Mouse (Mus musculus): ENCODE results near the gene Akap8l. TPM values are rescaled to one million over a fixed set of nuclear protein-coding genes. Genes with fewer than 3 reads are reported as not detected.

The Akap8l gene
- total RNA-seq (2021), result 10 to 100 TPM; 36.7 to 50.5 TPM
- long read RNA-seq, experiment 1, transcript Akap8l-201 (14 exons, 2,102 nt), result major isoform, 27 of 46 reads
- long read RNA-seq, experiment 1, partial matches to known transcripts, result 4 of 46 reads
- long read RNA-seq, experiment 1, other reads (novel, unspliced or antisense), result 10 of 46 reads
- long read RNA-seq, experiment 2, full-length matches to known transcripts, result 42 of 61 reads
- long read RNA-seq, experiment 2, partial matches to known transcripts, result 2 of 61 reads
- long read RNA-seq, experiment 2, other reads (novel, unspliced or antisense), result 17 of 61 reads

GRCm38 (mm10) chr17:32350382-32350983, at the start of gene Akap8l:
TSS of gene Akap8l (minus strand) at chr17:32350607.
- peak; percentile 82 to 94 for DNase-seq (ENCODE audit: low spot score in 2 of 2)

DNA sequence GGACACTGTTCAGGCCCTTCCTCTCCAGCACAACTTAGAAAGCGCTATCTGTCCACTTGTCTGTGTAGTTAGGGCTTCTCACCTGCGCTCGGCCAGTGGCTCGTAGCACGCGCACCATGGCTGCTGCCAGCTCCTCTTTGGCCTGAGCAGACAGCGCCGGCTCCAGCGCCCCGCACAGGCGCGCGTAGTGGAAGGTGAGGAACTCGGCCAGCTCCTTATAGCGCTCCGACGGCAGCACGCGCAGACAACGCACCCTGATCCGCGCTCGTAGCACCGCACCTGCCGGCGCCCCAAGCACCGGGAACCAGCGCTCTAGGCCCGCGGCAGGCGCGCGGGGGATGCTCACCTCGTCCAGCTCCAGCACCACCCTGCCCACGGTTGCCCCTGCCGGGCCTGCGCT, 45.9 kb upstream of the Akap8l start:
- DNase-seq (ENCODE audit: low spot score in 2 of 2), result no peak

DNA sequence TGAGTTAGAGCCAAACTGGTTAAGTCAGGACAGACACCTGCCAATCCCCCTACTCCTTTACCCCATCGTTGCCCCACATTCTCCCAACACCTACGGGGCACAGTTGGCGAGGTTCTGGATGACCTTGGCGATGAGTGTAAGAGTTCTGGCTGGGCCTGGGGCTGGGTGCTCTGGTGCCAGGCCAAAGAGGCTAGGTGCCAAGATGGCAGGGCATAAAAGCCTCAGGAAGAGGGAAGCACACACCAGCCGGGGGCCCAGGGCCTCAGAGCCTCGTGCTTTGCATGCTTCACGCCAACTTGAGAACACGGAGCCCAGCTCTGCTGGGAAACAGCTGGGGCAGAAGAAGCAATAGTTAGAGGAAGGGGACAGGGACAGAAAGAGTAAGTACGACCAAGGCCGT, 43.5 kb upstream of the Akap8l start:
- no peak for DNase-seq (ENCODE audit: low spot score in 2 of 2)

GRCm38 (mm10) chr17:32389101-32389659, 38.8 kb upstream of the Akap8l start, which contains the start of gene Wiz:
TSS of gene Wiz (minus strand) at chr17:32389439.
- DNase-seq (ENCODE audit: low spot score in 2 of 2), result peak; percentile 91 to 92

DNA sequence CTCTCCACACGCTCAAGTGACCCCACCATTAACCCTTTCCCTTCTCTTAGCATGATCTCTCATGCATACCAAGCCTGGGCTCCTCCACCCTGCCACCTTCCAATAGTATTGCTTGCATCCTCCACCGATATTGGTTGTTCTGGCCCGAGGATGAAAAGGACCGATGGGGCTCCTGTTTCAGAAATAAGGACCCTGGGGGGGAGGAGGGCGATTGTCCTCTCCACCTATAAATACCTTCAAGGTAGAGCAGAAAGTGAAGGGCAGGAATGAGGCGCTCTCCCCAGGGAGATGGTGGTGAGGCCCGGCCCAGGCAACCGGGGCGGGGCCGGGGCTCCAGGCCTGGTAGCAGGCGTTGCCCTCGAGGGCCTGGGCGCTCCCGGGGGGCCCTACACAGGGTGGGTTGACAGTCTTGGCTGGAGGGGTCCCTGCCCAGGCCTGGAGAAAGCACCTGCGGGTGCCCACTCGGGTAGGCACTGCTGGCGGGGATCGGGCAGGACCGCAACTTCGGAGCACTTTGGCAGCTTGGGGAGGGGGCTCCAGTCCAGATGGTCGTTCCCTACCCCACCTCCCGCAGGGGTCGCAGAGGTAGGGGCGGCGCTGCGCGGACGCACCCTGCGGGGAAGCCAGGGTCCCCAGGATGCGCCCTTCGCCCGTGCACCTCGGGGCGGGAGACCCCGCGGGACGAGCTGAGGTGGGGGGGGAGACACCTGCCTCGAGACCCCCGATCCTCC, 38.1 kb upstream of the Akap8l start:
- DNase-seq (ENCODE audit: low spot score in 2 of 2), result no peak

- no peak for DNase-seq (ENCODE audit: low spot score in 2 of 2)
Measured at GRCm38 (mm10) chr17:32387986-32388369, 37.6 kb upstream of the Akap8l start.

DNA sequence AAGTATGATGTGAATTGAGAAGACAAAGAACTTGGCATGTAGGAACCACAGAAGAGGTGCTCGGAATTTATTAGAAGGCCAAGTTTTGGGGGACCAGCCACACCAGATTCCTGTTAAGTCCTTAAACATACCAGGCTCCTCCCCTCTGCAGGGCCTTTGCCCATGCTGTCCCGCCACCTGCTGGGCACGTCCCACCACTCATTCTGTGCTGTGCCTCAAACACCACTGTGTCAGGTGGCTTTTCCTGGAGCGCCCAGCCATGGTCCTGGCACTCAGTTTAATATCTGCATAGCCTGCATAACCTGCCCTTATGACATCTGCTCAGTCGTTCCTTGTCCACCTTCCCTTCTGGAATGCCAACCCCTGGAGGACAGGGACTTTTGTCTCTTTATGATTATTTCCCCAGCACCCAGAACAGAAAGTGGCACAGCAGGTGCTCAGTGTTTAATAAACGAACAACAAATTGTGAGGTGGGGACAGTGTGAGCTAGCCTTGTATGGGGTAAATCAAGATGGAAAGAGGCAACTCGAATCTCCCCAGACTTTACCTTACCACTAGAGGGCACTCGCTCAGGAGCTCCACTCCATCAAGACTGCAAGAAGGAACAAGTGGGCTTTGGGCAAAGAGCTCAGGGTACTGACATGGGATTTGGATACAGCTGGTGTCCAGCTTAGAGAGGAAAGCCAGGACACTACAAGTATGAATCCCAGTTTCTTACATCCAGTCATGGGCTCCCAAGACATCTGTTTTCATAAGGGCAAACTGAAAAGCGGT, 36.4 kb upstream of the Akap8l start:
- no peak for DNase-seq (ENCODE audit: low spot score in 2 of 2)

DNA sequence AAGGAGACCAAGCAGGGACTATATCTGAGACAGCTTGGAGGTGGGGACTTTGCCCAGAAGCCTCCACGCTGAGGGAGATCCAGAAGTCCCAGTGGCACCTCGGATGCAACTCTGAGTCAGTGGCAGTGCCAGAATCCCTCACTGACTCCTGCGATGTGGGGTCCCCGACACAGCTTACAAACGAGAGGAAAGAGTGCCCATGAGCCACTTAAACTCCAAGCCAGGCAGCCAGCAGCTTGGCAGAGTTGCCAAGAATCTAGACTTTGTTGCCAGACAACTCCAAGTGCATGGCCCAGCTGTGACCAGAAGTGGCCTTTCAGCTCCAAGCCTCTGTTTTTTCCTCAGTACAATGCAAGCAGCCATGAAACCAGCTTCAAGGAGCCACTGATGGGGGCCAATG, 33.3 kb upstream of the Akap8l start:
- no peak for DNase-seq (ENCODE audit: low spot score in 2 of 2)

- DNase-seq (ENCODE audit: low spot score in 2 of 2), result peak in 1 of 2 experiments; percentile 49
Measured at GRCm38 (mm10) chr17:32382576-32382975, 32.2 kb upstream of the Akap8l start.

- DNase-seq (ENCODE audit: low spot score in 2 of 2), result no peak
Measured at GRCm38 (mm10) chr17:32378786-32379185, 28.4 kb upstream of the Akap8l start.

GRCm38 (mm10) chr17:32377137-32377536, 26.7 kb upstream of the Akap8l start:
- DNase-seq (ENCODE audit: low spot score in 2 of 2), result no peak

- no peak for DNase-seq (ENCODE audit: low spot score in 2 of 2)
Measured at GRCm38 (mm10) chr17:32376475-32376874, 26.1 kb upstream of the Akap8l start.

GRCm38 (mm10) chr17:32368991-32369578, 18.7 kb upstream of the Akap8l start:
- no peak for DNase-seq (ENCODE audit: low spot score in 2 of 2)

DNA sequence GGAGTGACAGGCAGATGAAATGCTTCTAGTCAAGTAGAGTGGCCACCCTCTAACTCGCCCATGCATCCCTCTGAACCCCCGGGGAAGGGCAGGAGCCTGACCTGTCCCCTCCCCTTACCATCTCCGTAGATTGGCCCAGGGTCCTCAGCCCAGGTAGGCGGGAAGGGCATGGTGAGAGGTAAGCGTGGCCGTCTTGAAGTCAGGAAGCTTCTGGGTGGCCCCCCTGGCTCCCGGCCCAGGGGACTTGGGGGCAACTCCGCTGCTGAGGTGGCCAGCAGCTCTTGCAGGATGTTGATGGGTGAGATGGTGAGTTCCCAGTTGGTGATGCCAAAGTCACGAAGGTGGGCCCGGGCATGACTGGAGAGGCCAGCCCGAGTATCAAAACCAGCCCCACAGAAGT, 17.3 kb upstream of the Akap8l start:
- peak in 1 of 2 experiments; percentile 15 for DNase-seq (ENCODE audit: low spot score in 2 of 2)

- DNase-seq (ENCODE audit: low spot score in 2 of 2), result no peak
Measured at GRCm38 (mm10) chr17:32365296-32365695, 14.9 kb upstream of the Akap8l start.

DNA sequence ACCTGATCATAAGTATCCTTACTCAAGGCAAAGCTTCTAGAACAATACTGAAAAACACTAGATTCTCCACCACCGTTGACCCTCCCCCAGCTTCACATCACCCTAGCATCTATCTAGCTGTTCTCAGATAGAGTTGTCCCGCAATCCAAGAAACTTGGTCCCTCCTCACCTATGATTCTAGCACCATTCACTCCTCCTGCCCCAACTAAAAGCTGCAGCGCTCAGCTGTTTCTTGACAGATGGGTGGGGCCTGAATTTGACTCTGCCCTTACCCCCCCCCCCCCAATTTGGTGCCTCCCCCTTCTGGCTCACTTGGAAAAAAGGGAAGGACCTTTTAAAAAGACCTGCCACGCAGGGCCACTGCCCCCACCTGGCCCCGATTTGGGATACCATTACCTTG, 14.4 kb upstream of the Akap8l start:
- peak in 1 of 2 experiments; percentile 12 for DNase-seq (ENCODE audit: low spot score in 2 of 2)

- DNase-seq (ENCODE audit: low spot score in 2 of 2), result peak; percentile 72 to 91
Measured at GRCm38 (mm10) chr17:32364331-32364730, 13.9 kb upstream of the Akap8l start.

GRCm38 (mm10) chr17:32363821-32364301, 13.5 kb upstream of the Akap8l start:
- peak in 1 of 2 experiments; percentile 28 for DNase-seq (ENCODE audit: low spot score in 2 of 2)

DNA sequence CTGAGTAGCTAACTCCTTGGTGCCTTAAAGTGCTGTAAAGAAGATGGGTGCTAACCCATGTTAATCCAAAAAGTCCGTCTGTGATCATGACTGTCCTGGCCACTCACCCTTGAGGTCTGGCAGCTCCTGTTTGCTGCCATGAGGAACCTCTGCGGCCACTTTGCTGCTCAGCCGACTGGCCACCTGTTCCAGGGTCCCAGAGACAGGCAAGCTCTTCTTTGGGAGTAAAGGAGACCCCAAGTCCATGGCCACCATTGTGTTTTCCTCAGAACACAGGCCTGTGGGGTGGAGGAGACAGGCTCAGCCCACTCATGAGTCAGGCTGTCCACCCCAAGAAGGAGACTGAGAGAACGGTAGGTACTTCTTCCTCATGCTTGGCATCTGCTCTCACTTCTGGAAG, 12.3 kb upstream of the Akap8l start:
- no peak for DNase-seq (ENCODE audit: low spot score in 2 of 2)

- no peak for DNase-seq (ENCODE audit: low spot score in 2 of 2)
Measured at GRCm38 (mm10) chr17:32359928-32360327, 9.5 kb upstream of the Akap8l start.

DNA sequence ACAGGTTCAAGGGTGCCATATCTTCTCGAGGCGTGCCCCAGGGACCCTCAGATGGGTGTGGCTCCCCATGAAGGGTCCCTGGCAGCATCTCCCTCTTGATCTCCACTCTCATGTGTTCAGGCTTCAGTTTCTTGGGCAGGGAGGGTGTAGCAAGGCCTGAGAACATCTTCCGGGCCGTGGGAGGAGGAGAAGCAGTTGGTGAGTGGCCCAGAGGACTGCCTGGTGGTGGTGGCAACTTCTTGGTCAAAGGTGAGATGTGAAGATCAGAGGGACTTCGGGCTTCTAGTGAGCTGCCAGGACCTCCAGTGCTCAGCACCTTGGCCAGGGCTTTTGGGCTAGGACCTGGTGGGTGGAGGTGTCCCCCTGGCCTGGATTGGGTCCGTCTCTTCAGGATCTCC, 8.5 kb upstream of the Akap8l start:
- DNase-seq (ENCODE audit: low spot score in 2 of 2), result no peak

All from gastrocnemius, postnatal 4 days (tissue).